Mouse (Mus musculus) left cerebral cortex, postnatal 14 days (tissue): ENCODE results near the gene Ccdc102a. TPM values are rescaled to one million over a fixed set of nuclear protein-coding genes. Genes with fewer than 3 reads are reported as not detected.

Source experiments
- DNase-seq, 2 experiments: peaks; one replicate each; pipeline ENCODE4 v3.0.0; 2021 to 2022; ENCODE audit warnings: low spot score in 2 of 2, mixed read lengths in 1 of 2
- intact Hi-C: fragments of 180-260 bp; cut with DNase I; formaldehyde crosslinking; loops from one replicate; pipeline ENCODE4 v1.15.1; 2025
- total RNA-seq, 2 experiments: library from RNA; stranded (reverse); gene quantifications; 2 replicates each; pipeline ENCODE4 v1.2.3; 2021

Ccdc102a gene
- total RNA-seq, 2 experiments from 2014 or later, result 2.0 to 2.4 TPM

- DNase-seq, result no peak
- intact Hi-C loops, result no loop called here
Observed at GRCm38 (mm10) chr8:94928227-94928626, 10.3 kb upstream of the Ccdc102a start.

- no peak for DNase-seq
- intact Hi-C loops, result no loop called here
Observed at GRCm38 (mm10) chr8:94923405-94923804, 5.5 kb upstream of the Ccdc102a start, which contains the start of gene Adgrg5. Gene Adgrg5, plus strand, starts transcription at chr8:94923694.

- intact Hi-C loops, result no loop called here
- DNase-seq, result no peak
Observed at GRCm38 (mm10) chr8:94922602-94923001, 4.7 kb upstream of the Ccdc102a start.

- intact Hi-C loops, result no loop called here
- no peak for DNase-seq
Observed at GRCm38 (mm10) chr8:94922176-94922575, 4.3 kb upstream of the Ccdc102a start.

GRCm38 (mm10) chr8:94919256-94919655, 1.4 kb upstream of the Ccdc102a start:
- DNase-seq, result no peak
- intact Hi-C loops, result no loop called here

GRCm38 (mm10) chr8:94917352-94917751, 546 bp downstream of the Ccdc102a start:
- intact Hi-C loops, result no loop called here
- peak; percentile 79 to 83 for DNase-seq

GRCm38 (mm10) chr8:94916960-94917324, 956 bp downstream of the Ccdc102a start:
- no peak for DNase-seq
- intact Hi-C loops, result no loop called here

- intact Hi-C loops, result no loop called here
- no peak for DNase-seq
Observed at GRCm38 (mm10) chr8:94916311-94916959, 1.5 kb downstream of the Ccdc102a start.

- peak; percentile 10 to 49 for DNase-seq
- intact Hi-C loops, result no loop called here
Observed at GRCm38 (mm10) chr8:94914701-94915101, 3.2 kb downstream of the Ccdc102a start.

- DNase-seq, result no peak
- intact Hi-C loops, result no loop called here
Observed at GRCm38 (mm10) chr8:94914256-94914655, 3.6 kb downstream of the Ccdc102a start.

GRCm38 (mm10) chr8:94913061-94913660, 4.7 kb downstream of the Ccdc102a start:
- DNase-seq, result peak; percentile 47 to 53
- intact Hi-C loops, result no loop called here

GRCm38 (mm10) chr8:94908847-94909246, 9.1 kb downstream of the Ccdc102a start:
- DNase-seq, result peak; percentile 48 to 73
- intact Hi-C loops, result loop anchor here (1.0 to 10.0 kb wide), 4 partner anchors 35 to 204 kb away; partner anchors contain the start of gene Polr2c

- DNase-seq, result peak in 1 of 2 experiments; percentile 27
- intact Hi-C loops, result loop anchor here (2.0 to 10.0 kb wide), 3 partner anchors 37 to 203 kb away; partner anchors contain the start of gene Polr2c
Observed at GRCm38 (mm10) chr8:94907591-94908300, 10.2 kb downstream of the Ccdc102a start.

- DNase-seq, result peak; percentile 51 to 70
- intact Hi-C loops, result loop anchor here (5.0 to 10.0 kb wide), 2 partner anchors 47 to 200 kb away; partner anchors contain the start of gene Polr2c
Observed at GRCm38 (mm10) chr8:94904450-94905175, 13.3 kb downstream of the Ccdc102a start.

GRCm38 (mm10) chr8:94903709-94904108, 14.2 kb downstream of the Ccdc102a start:
- DNase-seq, result no peak
- intact Hi-C loops, result loop anchor here (10.0 kb wide), 1 partner anchor 199 kb away; no protein-coding TSS in a partner anchor

GRCm38 (mm10) chr8:94901031-94901430, 16.9 kb downstream of the Ccdc102a start:
- intact Hi-C loops, result loop anchor here (10.0 kb wide), 1 partner anchor 196 kb away; no protein-coding TSS in a partner anchor
- no peak for DNase-seq

- DNase-seq, result no peak
- intact Hi-C loops, result loop anchor here (10.0 kb wide), 1 partner anchor 196 kb away; no protein-coding TSS in a partner anchor
Observed at GRCm38 (mm10) chr8:94900617-94901016, 17.3 kb downstream of the Ccdc102a start.

GRCm38 (mm10) chr8:94899262-94899661, 18.6 kb downstream of the Ccdc102a start:
- intact Hi-C loops, result no loop called here
- DNase-seq, result no peak

GRCm38 (mm10) chr8:94892917-94893316, 25.0 kb downstream of the Ccdc102a start:
- no peak for DNase-seq
- intact Hi-C loops, result no loop called here
